Mouse (Mus musculus) T-cell, adult 66 days (primary cell): ENCODE measurements around the gene Acadvl. TPM values are rescaled to one million over a fixed set of nuclear protein-coding genes. Genes with fewer than 3 reads are reported as not detected.

Source experiments
- total RNA-seq, 2 experiments: library from RNA; stranded (reverse); gene quantifications; 3 replicates in 1 of 2; 4 replicates in 1 of 2; pipeline ENCODE4 v1.2.4; 2023

Acadvl gene
- 10 to 100 TPM; 62.0 to 75.3 TPM for total RNA-seq

DNA sequence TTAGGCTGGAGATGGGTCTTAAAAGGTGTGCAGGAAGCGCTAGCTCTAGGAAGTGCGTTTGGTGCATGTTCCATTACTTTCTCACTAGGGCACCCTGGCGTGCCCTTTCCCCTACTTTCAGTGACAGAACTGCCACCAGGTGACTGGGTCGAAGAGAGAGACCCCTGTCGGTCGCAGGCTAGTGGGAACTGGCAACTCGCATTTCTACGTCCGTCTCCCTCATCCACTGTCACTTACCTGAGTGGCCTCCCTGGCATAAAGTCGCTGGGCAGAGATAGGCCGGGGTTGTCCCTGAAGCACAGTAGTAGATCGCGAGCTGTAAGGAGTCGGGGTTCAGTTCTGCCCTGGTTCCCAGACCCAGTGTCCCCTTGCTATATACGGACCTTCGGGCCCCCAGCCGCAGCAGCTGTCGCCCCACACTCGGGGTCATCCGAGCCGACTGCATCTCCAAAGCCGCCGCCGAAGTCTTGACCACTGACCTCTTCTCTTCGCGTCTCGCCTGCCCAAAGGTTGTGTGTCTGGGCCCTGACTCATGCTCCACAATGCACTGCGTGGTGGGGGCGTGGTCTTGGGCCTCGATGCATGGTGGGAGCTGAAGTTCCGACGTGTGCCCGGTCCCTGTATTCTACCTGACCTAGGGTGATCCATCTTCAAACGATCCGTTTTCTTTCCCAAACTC, at the start of gene Acadvl:
Gene Acadvl, minus strand, starts transcription at position 532 of the 679 bp plus-strand sequence.

DNA sequence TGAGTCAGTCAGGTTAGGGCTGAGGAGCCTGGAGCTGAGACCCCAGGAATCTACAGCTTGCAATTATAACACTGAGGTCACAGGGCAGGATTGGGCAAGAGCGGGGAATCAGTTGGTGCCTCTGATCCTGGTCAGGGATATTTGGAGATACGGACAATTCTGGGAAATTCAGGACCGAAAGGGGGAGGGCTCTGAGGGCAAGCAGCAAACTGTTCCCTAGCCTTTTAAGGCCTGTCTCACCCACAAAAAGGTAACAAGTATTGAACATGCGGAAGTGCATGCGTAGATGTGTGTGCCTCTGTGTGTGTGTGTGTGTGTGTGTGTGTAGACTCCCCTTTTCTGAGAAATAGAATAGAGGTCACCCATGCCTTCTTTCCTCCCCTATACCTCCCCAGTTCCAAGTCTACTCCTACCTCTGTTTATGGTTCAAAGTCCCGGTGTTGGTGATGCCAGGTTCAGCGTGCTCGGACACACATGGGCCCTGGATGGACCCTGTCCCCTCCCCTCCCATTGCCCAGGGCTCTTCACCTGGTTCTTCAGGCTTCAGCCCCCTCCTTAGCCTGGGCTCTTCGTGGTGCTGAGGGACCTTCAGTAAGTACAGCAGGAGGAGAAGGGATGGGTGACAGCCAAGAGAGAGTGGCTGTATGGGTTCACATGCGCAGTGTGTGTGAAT, 38.8 kb upstream of the Acadvl start, which contains the start of gene Asgr1:
Gene Asgr1, plus strand, starts transcription at position 188 of the 673 bp plus-strand sequence.

DNA sequence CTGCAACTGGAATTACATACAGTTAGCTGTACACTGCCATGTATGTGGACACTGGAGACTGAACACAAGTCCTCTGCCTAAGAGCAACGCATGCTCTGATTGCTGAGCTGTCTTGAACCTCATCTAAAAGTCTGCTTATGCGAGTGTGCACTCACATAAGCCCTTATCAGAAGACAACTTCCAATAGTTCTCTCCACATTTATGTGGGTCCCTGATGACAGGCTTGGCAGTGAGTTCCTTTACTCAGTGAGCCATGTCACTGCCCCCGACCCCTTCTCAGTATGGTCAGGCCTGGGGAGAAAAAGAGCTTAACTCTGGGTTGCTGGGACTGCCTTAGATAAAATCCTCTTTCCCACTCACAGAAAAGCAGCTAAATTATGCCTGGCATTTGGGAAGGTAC, 1.5 kb upstream of the Acadvl start, which contains the start of gene Dlg4:
Gene Dlg4, plus strand, starts transcription at position 274 of the 400 bp plus-strand sequence.

DNA sequence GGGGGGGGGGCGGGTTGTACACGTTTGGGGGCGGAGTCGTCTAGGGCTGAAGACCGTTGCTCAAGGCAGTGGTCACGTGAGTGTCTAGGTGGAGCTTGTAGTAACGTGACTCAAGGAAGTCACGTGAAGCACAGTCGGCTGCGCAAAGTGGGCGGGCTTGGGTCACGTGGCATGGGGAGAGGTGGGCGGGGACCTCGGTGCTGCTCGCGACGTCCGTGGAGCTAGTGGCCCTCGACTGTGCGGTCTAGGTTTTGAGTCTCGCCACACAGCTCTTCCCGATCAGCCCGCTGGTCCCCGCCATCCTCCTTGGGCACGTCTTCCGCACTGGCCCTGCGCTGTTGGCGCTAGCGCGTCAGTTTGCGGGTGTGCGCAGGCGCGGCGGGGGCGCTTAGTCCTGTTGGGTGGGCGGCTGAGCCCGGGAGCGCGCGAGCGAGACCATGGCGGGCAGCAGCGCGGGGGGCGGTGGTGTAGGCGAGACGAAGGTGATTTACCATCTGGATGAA, 14.8 kb downstream of the Acadvl start, which contains the start of gene Dvl2:
Gene Dvl2, plus strand, starts transcription at position 200 of the 503 bp plus-strand sequence.

DNA sequence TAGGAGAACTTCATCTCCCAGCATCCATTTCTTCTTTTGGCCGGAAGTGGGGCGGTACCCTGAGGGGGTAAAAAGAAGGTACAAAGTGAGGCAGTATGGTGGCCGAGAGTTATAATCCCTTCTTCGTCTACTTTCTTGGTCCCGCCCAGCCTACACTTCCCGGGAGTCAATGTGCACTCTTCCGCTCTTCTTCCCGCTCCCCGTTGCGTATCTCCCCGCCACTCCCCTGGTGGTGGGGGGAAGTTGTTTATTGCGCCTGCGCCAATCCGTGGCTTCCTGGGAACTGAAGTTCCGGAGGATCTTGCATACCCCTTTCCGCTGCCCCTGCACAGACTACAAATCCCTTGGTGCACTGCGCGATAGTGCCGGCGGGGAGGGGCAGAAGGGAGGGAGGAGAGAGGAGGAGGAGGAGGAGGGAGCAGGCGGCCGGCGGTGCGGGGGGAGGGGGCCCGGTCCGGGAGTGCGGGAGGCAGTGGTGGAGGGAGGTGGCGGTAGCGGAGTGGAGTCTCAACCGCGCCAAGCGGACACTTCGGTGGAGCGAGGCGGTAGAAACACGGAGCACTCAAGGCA, 19.7 kb downstream of the Acadvl start, which contains the start of gene Phf23:
Gene Phf23, plus strand, starts transcription at position 387 of the 570 bp plus-strand sequence.

DNA sequence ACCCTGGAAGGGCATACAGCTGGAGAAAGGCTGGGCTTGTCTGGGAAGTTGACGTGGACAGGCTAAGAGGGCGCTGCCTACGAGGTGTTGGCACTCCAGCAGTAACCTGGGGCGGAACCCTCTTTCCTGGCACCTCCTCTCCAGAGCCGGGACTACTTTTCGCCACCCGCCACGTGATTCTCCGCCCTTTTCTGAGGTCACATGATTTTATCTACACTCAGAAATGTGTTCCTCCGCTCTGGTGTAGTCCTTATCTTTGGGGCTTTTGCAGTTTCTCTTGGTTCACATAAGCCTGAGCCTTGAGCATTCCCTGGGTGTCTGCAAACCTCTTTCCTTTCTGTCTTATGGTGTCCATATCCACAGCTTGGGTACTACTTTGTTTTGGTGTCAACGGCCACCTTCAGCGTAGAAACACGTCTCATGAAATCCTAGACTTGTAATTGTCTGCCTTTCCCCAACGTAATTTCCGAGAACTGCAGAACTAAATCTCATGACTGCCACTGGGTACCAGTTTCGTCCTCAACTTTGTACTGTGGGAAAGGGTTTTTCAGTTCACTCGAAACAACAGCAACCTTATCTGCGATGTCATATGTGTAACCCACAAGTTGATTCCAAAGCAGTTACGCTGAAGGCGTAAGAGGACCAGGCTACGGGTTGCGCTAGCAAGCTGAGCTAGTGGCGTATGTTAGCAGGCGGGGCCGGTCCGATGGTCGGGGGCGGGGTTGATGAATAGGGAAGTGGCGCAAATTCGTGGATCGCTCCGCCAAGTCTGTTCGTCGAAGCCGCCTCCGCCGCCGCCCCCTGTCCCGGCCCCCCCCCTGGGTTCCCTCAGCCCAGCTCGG, 24.1 kb downstream of the Acadvl start, which contains the start of gene Gabarap:
Gene Gabarap, plus strand, starts transcription at position 294 of the 842 bp plus-strand sequence.

DNA sequence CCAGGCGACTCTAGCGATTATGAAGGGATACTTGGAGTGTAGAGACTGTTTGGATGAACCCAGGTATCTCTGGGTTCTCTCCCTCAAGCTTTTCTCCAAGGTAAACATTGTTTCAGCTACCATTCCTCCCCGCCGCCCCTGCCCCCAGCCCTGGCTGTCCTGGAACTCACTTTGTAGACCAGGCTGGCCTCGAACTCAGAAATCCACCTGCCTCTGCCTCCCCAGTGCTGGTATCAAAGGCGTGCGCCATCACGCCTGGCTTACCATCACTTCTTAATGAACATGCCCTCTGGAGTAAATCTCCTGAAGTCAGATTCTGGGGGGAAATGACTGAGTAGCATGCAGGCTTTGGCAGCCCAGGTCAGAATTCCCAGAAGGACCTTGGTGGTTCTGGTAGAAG, 33.0 kb downstream of the Acadvl start, which contains the start of gene Elp5:
Gene Elp5, minus strand, starts transcription at position 293 of the 400 bp plus-strand sequence.

DNA sequence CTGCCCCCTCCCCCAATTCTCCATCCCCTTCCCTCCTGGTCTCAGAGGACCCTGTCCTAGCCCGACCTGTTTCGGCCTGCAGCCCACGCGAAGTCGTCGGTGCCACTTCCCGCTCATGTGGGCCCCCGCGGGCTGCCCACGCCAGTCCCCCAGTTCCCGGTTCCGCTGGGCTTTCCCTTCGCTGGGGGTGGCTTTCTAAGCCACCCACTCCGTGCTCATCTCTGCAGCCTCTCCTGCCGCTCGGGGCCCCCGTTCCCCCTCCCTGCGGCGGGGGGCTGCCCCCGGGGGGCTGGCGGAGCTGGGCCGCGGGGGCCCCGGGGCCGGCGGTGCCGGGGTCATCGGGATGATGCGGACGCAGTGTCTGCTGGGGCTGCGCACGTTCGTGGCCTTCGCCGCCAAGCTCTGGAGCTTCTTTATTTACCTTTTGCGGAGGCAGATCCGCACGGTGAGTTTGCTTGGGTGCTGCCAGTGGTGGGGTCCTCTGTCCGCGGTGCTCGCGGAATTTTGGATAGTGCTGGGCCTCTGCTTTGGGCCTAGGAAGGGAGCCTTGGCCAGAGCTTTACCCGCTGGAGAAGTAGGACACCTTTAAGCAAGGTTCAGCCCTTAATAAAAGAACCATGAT, 34.0 kb downstream of the Acadvl start, which contains the start of gene Ctdnep1:
Gene Ctdnep1, plus strand, starts transcription at position 16 of the 622 bp plus-strand sequence.

DNA sequence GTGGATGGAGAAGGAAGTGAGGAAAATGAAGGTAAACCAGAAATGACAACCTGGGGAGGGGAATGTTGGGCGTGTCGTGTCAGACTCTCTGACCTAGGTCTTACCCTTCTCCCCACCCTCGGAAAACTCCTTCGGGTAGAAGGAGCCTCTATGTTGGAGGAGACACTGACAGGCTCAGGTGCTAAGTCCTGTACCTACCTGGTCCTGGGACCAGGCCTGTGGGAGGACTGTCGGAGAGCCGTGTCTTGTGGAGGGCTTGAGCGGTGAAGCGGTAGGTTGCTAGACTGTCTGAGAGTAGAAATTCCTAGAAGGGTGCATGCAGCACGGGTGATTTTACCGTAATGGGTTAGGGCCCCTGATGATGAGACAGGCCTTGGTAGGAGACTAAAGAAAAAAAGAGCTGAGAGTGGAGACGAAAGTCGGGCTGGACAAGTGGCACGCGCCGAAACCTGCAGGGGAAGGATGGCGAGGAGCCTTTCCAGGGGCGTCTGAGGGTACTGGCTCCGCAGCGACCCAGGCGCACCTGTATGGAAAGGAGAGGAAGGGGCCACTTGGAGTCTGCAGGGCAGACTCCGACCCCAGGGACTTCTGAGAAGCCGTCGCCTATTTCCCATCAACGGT, 50.5 kb downstream of the Acadvl start, which contains the start of gene Cldn7:
Gene Cldn7, plus strand, starts transcription at position 130 of the 621 bp plus-strand sequence.

Other genes with a start within 250 kb of the Acadvl start
- gene Zbtb4, start 249.5 kb downstream of the Acadvl start, total RNA-seq: 10 to 100 TPM; 46.9 to 48.0 TPM
- 1 to 10 TPM; 3.7 to 4.6 TPM for gene Chrnb1, start 219.5 kb downstream of the Acadvl start, total RNA-seq
- not detected for gene Fgf11, start 213.6 kb downstream of the Acadvl start, total RNA-seq
- not detected for gene Tmem102, start 209.8 kb downstream of the Acadvl start, total RNA-seq
- gene Gm39566, start 200.1 kb downstream of the Acadvl start, total RNA-seq: not detected
- gene Spem2, start 196.9 kb downstream of the Acadvl start, total RNA-seq: not detected
- not detected for gene Spem1, start 193.2 kb downstream of the Acadvl start, total RNA-seq
- 1 to 10 TPM in 1 of 2 experiments, under 1 TPM in 1; 0.95 to 1.3 TPM for gene Nlgn2, start 177.6 kb downstream of the Acadvl start, total RNA-seq
- 10 to 100 TPM; 18.6 to 19.6 TPM for gene Tmem256, start 176.9 kb downstream of the Acadvl start, total RNA-seq
- gene Plscr3, start 169.0 kb downstream of the Acadvl start, total RNA-seq: 10 to 100 TPM; 13.7 to 17.8 TPM
- not detected for gene Tnk1, start 156.7 kb downstream of the Acadvl start, total RNA-seq
- gene Tmem95, start 137.4 kb downstream of the Acadvl start, total RNA-seq: not detected
- gene Kctd11, start 134.0 kb downstream of the Acadvl start, total RNA-seq: 1 to 10 TPM; 1.5 to 2.1 TPM
- 100 to 1,000 TPM; 462 TPM for gene Acap1, start 119.9 kb downstream of the Acadvl start, total RNA-seq
- gene 2810408A11Rik, start 114.4 kb downstream of the Acadvl start, total RNA-seq: 1 to 10 TPM; 3.5 to 3.6 TPM
- 10 to 100 TPM; 64.4 to 66.0 TPM for gene Neurl4, start 114.3 kb downstream of the Acadvl start, total RNA-seq
- 100 to 1,000 TPM; 132 to 133 TPM for gene Gps2, start 101.5 kb downstream of the Acadvl start, total RNA-seq
- gene Eif5a, start 93.5 kb downstream of the Acadvl start, total RNA-seq: 100 to 1,000 TPM; 389 to 417 TPM
- not detected for gene Ybx2, start 79.6 kb downstream of the Acadvl start, total RNA-seq
- not detected for gene Slc2a4, start 67.2 kb downstream of the Acadvl start, total RNA-seq
- gene Cldn7, start 50.6 kb downstream of the Acadvl start, total RNA-seq: not detected
- 100 to 1,000 TPM; 113 to 123 TPM for gene Ctdnep1, start 34.3 kb downstream of the Acadvl start, total RNA-seq
- gene Elp5, start 32.9 kb downstream of the Acadvl start, total RNA-seq: 10 to 100 TPM; 36.1 to 48.5 TPM
- gene Gabarap, start 24.3 kb downstream of the Acadvl start, total RNA-seq: 100 to 1,000 TPM; 182 to 187 TPM
- gene Phf23, start 19.6 kb downstream of the Acadvl start, total RNA-seq: 10 to 100 TPM; 64.4 to 67.2 TPM
- 10 to 100 TPM; 40.8 to 42.1 TPM for gene Dvl2, start 14.8 kb downstream of the Acadvl start, total RNA-seq
- 10 to 100 TPM; 36.4 to 38.1 TPM for gene Dlg4, start 1.5 kb upstream of the Acadvl start, total RNA-seq
- gene Asgr1, start 38.7 kb upstream of the Acadvl start, total RNA-seq: not detected
- not detected for gene Asgr2, start 77.2 kb upstream of the Acadvl start, total RNA-seq
- gene Mgl2, start 114.9 kb upstream of the Acadvl start, total RNA-seq: not detected
- gene Clec10a, start 140.8 kb upstream of the Acadvl start, total RNA-seq: under 1 TPM in 1 of 2 experiments, not detected in 1; 0.99 TPM
- gene Slc16a11, start 197.3 kb upstream of the Acadvl start, total RNA-seq: not detected
- gene Slc16a13, start 205.7 kb upstream of the Acadvl start, total RNA-seq: 1 to 10 TPM; 2.6 to 3.1 TPM
- under 1 TPM in 1 of 2 experiments, not detected in 1; 0.15 TPM for gene Bcl6b, start 214.4 kb upstream of the Acadvl start, total RNA-seq
- gene 0610010K14Rik, start 222.5 kb upstream of the Acadvl start, total RNA-seq: 10 to 100 TPM; 67.4 to 73.0 TPM
- gene Gm21988, start 224.4 kb upstream of the Acadvl start, total RNA-seq: 1 to 10 TPM; 3.9 to 5.7 TPM
- 10 to 100 TPM; 70.1 TPM for gene Rnasek, start 224.4 kb upstream of the Acadvl start, total RNA-seq
- gene Alox12, start 239.9 kb upstream of the Acadvl start, total RNA-seq: not detected